Mouse (Mus musculus): ENCODE data around the gene Ciita. TPM values are rescaled to one million over a fixed set of nuclear protein-coding genes. Genes with fewer than 3 reads are reported as not detected.

Ciita gene
- polyA plus RNA-seq, 1 experiment from 2014 or later, result 1.4 TPM

DNA sequence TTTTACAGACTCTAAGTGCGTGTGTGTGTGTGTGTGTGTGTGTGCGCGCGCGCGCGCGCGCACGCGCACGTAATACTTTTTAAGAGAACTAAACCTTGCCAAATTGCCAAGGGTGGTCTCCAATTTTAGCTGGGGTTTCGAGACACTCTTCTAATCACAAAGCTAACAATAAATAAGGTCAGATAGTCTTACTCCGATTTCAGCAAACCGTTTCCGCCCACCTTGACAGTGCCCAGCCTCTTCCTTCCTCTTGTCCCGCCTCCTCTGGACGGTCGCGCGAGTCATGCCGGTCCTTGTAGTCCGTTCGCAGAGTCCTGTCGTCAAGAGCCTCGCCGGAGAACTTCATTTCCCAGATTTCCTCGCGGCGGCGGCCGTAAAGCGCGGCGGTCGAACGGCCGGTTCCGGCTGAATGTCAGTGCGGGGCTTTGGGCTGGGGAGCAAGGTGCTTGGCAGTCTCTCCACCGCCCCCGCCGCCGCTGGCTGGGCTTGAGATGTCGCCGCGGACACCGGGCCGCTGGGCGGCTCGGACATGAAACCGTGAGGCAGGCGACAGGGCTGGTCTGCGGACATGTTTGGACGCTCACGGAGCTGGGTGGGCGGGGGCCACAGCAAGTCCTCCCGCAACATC lies 65.2 kb downstream of the Ciita start, which contains the start of gene Clec16a:
Gene Clec16a (plus strand): TSS at position 345 of the 628 bp plus-strand sequence.
- Histone ChIP-seq H3K4me1 (ENCODE audit: insufficient read depth, low read depth, low read length) (peaks cover 31% of the 10 kb centered on the region; the same call in 1 of the 2 replicates), H3K27me3 (replicated peaks; ENCODE audit: insufficient read depth, low read length) (no peaks in the 10 kb centered on the region), H3K4me3 (ENCODE audit: low read depth, low read length) (peak within 1 kb of the TSS; percentile 67), H3K9ac (replicated peaks; ENCODE audit: low read depth) (peak within 1 kb of the TSS; percentile 60), H3K36me3 (ENCODE audit: insufficient read depth, low read length) (no peaks in the 10 kb centered on the region), H3K27ac (ENCODE audit: low read length) (0 out of 2 replicates have a peak within 1 kb of the TSS, but pooled peaks have one; percentile 47), H3K9me3 (ENCODE audit: low read length) (no peaks in the 10 kb centered on the region), H3K4me2 (replicated peaks; ENCODE audit: low read depth, low read length) (peak within 1 kb of the TSS; percentile 87)
- ATAC-seq (peak; percentile 88), DNase-seq (ENCODE audit: low spot score) (peak; percentile 99)
- under 1% methylated on average over 58 of the region's 58 CpGs for WGBS
- TF ChIP-seq CTCF (IDR thresholded peaks at IDR 0.05) (no peak), EP300 (IDR thresholded peaks at IDR 0.05) (no peak)

DNA sequence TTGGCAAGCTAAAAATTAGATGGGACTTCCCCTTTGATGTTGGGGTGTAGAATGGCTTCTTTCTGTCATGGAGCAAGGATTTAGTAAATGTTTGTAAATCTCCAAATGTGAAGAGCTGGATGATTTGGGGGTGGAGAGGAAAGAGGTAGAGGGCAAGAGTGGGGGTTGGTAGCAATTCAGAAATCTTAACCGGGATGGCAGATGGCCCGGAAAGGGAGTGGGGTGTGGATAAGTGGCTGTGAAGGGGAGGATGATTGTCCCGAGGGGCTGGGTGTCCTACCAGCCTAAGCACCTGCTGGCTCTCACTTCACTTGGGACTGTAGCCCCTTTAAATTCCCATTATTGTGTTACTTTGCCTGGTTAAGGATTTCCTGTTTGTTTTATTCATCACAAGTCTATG lies 67.0 kb downstream of the Ciita start:
- H3K4me1 ChIP-seq (ENCODE audit: insufficient read depth, low read depth, low read length), result peaks cover 16% of the 10 kb centered on the region; the same call in 1 of the 2 replicates
- no peak overlapping the region for H3K27ac ChIP-seq (ENCODE audit: low read length)
- no peak overlapping the region for H3K9ac ChIP-seq (replicated peaks; ENCODE audit: low read depth)
- no peak overlapping the region for H3K4me3 ChIP-seq (ENCODE audit: low read depth, low read length)
- DNase-seq (ENCODE audit: low spot score) (no peak), ATAC-seq (no peak)
- 28% methylated on average over 3 of the region's 3 CpGs for WGBS
- no peak overlapping the region for H3K4me2 ChIP-seq (replicated peaks; ENCODE audit: low read depth, low read length)
- H3K27me3 ChIP-seq (replicated peaks; ENCODE audit: insufficient read depth, low read length), result no peaks in the 10 kb centered on the region
- no peaks in the 10 kb centered on the region for H3K9me3 ChIP-seq (ENCODE audit: low read length)
- TF ChIP-seq CTCF (IDR thresholded peaks at IDR 0.05), result no peak
- TF ChIP-seq EP300 (IDR thresholded peaks at IDR 0.05), result no peak
- no peaks in the 10 kb centered on the region for H3K36me3 ChIP-seq (ENCODE audit: insufficient read depth, low read length)

DNA sequence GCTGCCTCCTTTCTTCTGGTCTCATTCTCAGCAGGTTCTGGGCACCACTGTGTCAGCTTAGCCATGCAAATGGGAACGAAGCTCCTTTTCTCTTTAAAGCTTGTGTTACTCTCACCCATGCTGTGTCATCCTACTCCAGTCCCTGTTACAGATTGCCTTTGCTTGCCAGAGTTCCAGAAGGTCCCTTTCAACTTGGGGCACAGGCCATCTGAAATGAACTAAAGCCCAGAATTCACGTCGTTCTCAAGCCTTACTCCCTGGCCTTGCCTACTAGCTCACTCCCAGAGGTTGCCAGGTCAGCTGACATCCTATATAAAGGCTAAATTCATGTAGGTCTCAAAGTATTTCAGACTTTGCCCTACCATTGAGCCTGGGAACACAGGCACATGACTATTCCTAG lies 69.1 kb downstream of the Ciita start:
- DNase-seq (ENCODE audit: low spot score) (no peak), ATAC-seq (no peak)
- Histone ChIP-seq H3K27me3 (replicated peaks; ENCODE audit: insufficient read depth, low read length) (no peaks in the 10 kb centered on the region), H3K4me3 (ENCODE audit: low read depth, low read length) (no peak overlapping the region), H3K9me3 (ENCODE audit: low read length) (no peaks in the 10 kb centered on the region), H3K27ac (ENCODE audit: low read length) (no peak overlapping the region), H3K9ac (replicated peaks; ENCODE audit: low read depth) (no peak overlapping the region), H3K36me3 (ENCODE audit: insufficient read depth, low read length) (no peaks in the 10 kb centered on the region), H3K4me2 (replicated peaks; ENCODE audit: low read depth, low read length) (no peak overlapping the region), H3K4me1 (ENCODE audit: insufficient read depth, low read depth, low read length) (peaks cover 12% of the 10 kb centered on the region; the same call in 1 of the 2 replicates)
- TF ChIP-seq CTCF (IDR thresholded peaks at IDR 0.05) (no peak), EP300 (IDR thresholded peaks at IDR 0.05) (no peak)
- 67% methylated on average over 3 of the region's 3 CpGs for WGBS

- 83% methylated on average over 2 of the region's 2 CpGs for WGBS
- Histone ChIP-seq H3K4me1 (ENCODE audit: insufficient read depth, low read depth, low read length) (peaks cover 12% of the 10 kb centered on the region; the same call in 1 of the 2 replicates), H3K27me3 (replicated peaks; ENCODE audit: insufficient read depth, low read length) (no peaks in the 10 kb centered on the region), H3K4me2 (replicated peaks; ENCODE audit: low read depth, low read length) (no peak overlapping the region), H3K9me3 (ENCODE audit: low read length) (no peaks in the 10 kb centered on the region), H3K27ac (ENCODE audit: low read length) (no peak overlapping the region), H3K9ac (replicated peaks; ENCODE audit: low read depth) (no peak overlapping the region), H3K4me3 (ENCODE audit: low read depth, low read length) (no peak overlapping the region), H3K36me3 (ENCODE audit: insufficient read depth, low read length) (no peaks in the 10 kb centered on the region)
- ATAC-seq (no peak), DNase-seq (ENCODE audit: low spot score) (no peak)
- TF ChIP-seq CTCF (IDR thresholded peaks at IDR 0.05), result no peak
- TF ChIP-seq EP300 (IDR thresholded peaks at IDR 0.05), result no peak
These were observed 69.7 kb downstream of the Ciita start for GRCm38 (mm10) chr16:10549600-10549999.

DNA sequence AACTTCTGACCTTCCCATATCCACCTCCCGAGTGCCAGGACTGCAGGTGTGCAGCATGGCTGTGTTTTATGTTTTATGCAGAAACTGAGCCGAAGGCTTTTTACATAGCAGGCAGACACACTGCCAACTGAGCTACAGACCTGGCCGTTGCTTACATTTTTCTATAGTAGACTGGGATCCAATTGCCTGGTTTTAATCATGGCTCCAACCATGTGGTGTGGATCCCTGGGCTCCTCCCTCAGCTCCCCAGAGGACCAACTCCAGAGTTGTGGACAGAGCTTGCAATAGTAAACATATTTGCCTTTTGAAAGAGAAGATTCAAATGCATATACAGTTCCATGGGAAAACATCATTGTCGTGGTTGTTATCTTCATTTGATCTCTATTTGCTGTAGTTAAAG lies 71.7 kb downstream of the Ciita start:
- H3K27ac ChIP-seq (ENCODE audit: low read length), result no peak overlapping the region
- H3K4me3 ChIP-seq (ENCODE audit: low read depth, low read length), result no peak overlapping the region
- H3K4me1 ChIP-seq (ENCODE audit: insufficient read depth, low read depth, low read length), result peaks cover 6% of the 10 kb centered on the region; the same call in 1 of the 2 replicates
- WGBS, result 75% methylated on average over 4 of the region's 4 CpGs
- H3K4me2 ChIP-seq (replicated peaks; ENCODE audit: low read depth, low read length), result no peak overlapping the region
- no peak for ATAC-seq
- DNase-seq (ENCODE audit: low spot score), result no peak
- no peak for TF ChIP-seq EP300 (IDR thresholded peaks at IDR 0.05)
- no peak for TF ChIP-seq CTCF (IDR thresholded peaks at IDR 0.05)
- H3K9ac ChIP-seq (replicated peaks; ENCODE audit: low read depth), result no peak overlapping the region
- no peaks in the 10 kb centered on the region for H3K36me3 ChIP-seq (ENCODE audit: insufficient read depth, low read length)
- no peaks in the 10 kb centered on the region for H3K9me3 ChIP-seq (ENCODE audit: low read length)
- H3K27me3 ChIP-seq (replicated peaks; ENCODE audit: insufficient read depth, low read length), result no peaks in the 10 kb centered on the region

DNA sequence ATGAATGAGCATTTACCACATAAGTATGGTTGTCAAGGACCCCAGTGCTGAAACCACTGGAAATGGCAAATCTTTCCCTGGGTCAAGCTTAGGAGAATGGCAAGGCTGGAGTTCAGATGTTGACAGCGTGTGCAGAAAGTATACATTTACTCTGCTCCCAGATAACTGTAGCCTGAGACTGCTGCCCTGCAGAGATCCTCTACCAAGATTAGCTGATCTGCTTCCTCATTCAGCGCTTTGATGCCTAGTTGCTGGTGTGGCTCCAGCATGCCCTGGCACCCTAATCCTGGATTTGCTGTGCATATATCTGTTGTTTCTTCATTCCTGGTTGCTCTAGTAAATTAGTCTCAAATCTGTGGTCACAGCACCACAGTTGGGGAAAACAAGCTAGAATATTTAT lies 74.0 kb downstream of the Ciita start:
- no peaks in the 10 kb centered on the region for H3K4me1 ChIP-seq (ENCODE audit: insufficient read depth, low read depth, low read length)
- H3K36me3 ChIP-seq (ENCODE audit: insufficient read depth, low read length), result no peaks in the 10 kb centered on the region
- ATAC-seq (no peak), DNase-seq (ENCODE audit: low spot score) (no peak)
- no peak overlapping the region for H3K4me2 ChIP-seq (replicated peaks; ENCODE audit: low read depth, low read length)
- no peak overlapping the region for H3K27ac ChIP-seq (ENCODE audit: low read length)
- H3K27me3 ChIP-seq (replicated peaks; ENCODE audit: insufficient read depth, low read length), result no peaks in the 10 kb centered on the region
- 76% methylated on average over 2 of the region's 2 CpGs for WGBS
- no peak overlapping the region for H3K4me3 ChIP-seq (ENCODE audit: low read depth, low read length)
- TF ChIP-seq EP300 (IDR thresholded peaks at IDR 0.05), result no peak
- TF ChIP-seq CTCF (IDR thresholded peaks at IDR 0.05), result no peak
- no peaks in the 10 kb centered on the region for H3K9me3 ChIP-seq (ENCODE audit: low read length)
- H3K9ac ChIP-seq (replicated peaks; ENCODE audit: low read depth), result no peak overlapping the region
